Mouse (Mus musculus): ENCODE measurements around the gene Zfp652. TPM values are rescaled to one million over a fixed set of nuclear protein-coding genes. Genes with fewer than 3 reads are reported as not detected.

Zfp652 gene
- polyA plus RNA-seq, 1 experiment from 2014 or later = 27.9 TPM

Other genes with a start within 250 kb of the Zfp652 start
- gene Nxph3, start 198.1 kb upstream of the Zfp652 start, polyA plus RNA-seq (2015; fragmentation: Nextera tagmentation; extraction: Ambion mirVana) = 1.8 and 2.2 TPM in 2 replicates
- 6.3 and 7.5 TPM in 2 replicates for gene Ngfr, start 124.9 kb upstream of the Zfp652 start, polyA plus RNA-seq (2015; fragmentation: Nextera tagmentation; extraction: Ambion mirVana)
- gene Phb, start 45.7 kb upstream of the Zfp652 start, polyA plus RNA-seq (2015; fragmentation: Nextera tagmentation; extraction: Ambion mirVana) = 187 and 188 TPM in 2 replicates
- 1.4 and 2.0 TPM in 2 replicates for gene B130006D01Rik, start 10.9 kb downstream of the Zfp652 start, polyA plus RNA-seq (2015; fragmentation: Nextera tagmentation; extraction: Ambion mirVana)
- gene Phospho1, start 111.8 kb downstream of the Zfp652 start, polyA plus RNA-seq (2015; fragmentation: Nextera tagmentation; extraction: Ambion mirVana) = not detected in 2 replicates
- 1.4 and 2.8 TPM in 2 replicates for gene Gngt2, start 124.5 kb downstream of the Zfp652 start, polyA plus RNA-seq (2015; fragmentation: Nextera tagmentation; extraction: Ambion mirVana)
- gene Abi3, start 129.8 kb downstream of the Zfp652 start, polyA plus RNA-seq (2015; fragmentation: Nextera tagmentation; extraction: Ambion mirVana) = 0.96 and 1.5 TPM in 2 replicates
- gene B4galnt2, start 202.2 kb downstream of the Zfp652 start, polyA plus RNA-seq (2015; fragmentation: Nextera tagmentation; extraction: Ambion mirVana) = not detected in 2 replicates